Mouse (Mus musculus) hematopoietic stem cell, adult 5-6 weeks (primary cell): Measurements from ENCODE around the gene Slc5a5. TPM values are rescaled to one million over a fixed set of nuclear protein-coding genes. Genes with fewer than 3 reads are reported as not detected.
"Not testable (repeated sequence)": the region's sequence is repeated elsewhere in the genome, so short reads cannot be mapped to it uniquely, and the experiment has no call there.

Source experiments
- ATAC-seq, 2 experiments: fragments of 125-278 bp in 1 of 2; replicated peaks in 1 of 2; 2 replicates each; pipeline ENCODE4 v1.8.0; 2016 to 2017; ENCODE audit warnings: inconsistent platforms in 2 of 2, mild to moderate bottlenecking in 2 of 2, moderate number of reproducible peaks in 2 of 2, low read depth in 1 of 2, moderate TSS enrichment in 1 of 2; ENCODE audit not compliant: low FRiP score in 2 of 2, poor library complexity in 2 of 2, severe bottlenecking in 2 of 2, insufficient read depth in 1 of 2, low TSS enrichment in 1 of 2
- total RNA-seq: library from RNA; stranded (forward); fragments of 172-1452, 232-1000 nt; gene quantifications from 2 replicates; pipeline ENCODE4 v1.2.3, GENCODE M21; 2017

The Slc5a5 gene
- total RNA-seq, 1 experiment from 2014 or later, result not detected

DNA sequence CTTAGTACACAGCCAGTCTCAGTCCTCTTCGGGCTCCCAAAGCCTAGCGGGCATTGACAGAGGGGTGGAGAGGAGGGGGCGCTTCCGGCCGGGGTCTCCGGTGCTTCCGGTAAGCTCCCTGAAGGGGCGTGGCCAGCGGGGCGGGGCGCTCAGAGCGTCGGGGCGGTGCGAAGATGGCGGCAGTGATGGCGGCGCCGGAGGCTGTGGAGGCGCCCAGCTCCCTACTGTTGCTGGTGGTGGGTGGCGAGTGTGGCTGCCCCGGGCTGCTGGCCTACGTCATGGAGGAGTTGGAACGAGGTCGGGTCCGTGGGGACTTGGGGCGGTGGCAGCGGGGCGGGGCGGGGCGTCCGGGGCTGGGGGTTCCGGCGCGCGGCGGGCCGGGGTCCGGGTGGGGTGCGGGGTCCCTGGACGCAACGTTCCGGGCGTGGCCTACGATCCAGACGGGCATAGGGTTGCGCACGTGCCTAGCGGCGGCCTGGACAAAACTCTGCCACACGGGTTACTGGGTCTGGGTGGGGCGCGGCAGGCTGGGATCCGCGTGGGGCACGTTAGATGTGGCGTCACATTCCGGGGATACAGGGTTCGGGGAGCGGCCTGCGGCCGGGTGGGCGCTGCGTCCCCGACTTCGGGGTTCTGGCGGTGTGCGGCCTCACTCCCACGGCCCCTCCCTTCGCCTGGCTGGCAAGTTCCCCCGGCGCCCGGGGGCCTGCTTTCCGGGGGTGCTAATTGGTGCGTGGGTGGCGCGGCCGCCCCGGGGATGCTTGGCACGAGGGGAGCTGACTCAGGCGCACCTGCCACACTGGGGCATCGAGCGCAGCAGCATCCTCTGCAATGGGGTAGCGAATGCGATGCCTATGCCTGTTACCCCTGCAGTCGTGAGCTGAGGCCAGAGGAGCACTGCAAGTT lies 13.5 kb upstream of the Slc5a5 start, which contains the start of gene Map1s:
TSS of gene Map1s (plus strand) at position 102 of the 906 bp plus-strand sequence.
- ATAC-seq, result peak; percentile 70 to 72

GRCm38 (mm10) chr8:70905463-70905830 lies 12.9 kb upstream of the Slc5a5 start:
- no peak for ATAC-seq

DNA sequence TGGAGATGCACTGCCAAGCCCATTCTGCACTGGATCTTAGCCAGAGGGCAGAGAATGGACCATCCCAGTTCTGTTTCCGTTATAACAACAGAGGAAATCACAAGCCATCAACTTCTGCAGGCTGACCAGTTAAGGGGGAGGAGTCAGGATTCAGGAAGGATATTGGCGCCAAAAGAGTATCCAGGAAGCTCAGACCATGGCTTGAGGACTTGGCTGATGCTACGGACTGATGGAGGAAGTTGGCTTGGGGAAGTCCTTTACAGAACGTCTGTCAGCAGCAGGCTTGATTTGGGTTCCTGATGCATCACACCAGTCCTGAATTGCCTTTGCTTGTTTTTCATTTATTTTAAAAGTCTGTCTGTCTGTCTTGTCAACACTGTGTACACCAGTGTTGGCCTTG lies 12.0 kb upstream of the Slc5a5 start:
- peak; percentile 55 to 56 for ATAC-seq

DNA sequence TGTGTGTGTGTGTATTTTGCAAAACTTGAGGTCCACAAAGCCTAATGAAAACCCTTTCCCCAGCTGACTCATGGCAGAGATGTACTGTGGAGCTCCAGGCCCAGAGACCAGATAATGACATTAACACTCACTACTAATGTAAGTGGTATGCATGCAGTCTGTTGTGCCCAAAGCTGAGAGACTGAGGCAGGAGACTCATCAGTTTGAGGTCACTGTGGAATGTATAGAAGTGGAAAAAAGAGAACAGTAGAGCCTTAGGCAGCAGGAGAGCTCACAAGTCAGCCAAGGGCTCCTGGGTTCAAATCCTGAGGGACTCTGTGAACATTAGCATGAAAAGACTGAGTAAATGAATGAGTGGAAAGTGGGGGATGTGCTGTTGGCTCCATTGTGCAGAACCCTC lies 11.0 kb upstream of the Slc5a5 start:
- ATAC-seq, result no peak

GRCm38 (mm10) chr8:70903112-70903511 lies 10.6 kb upstream of the Slc5a5 start:
- no peak for ATAC-seq

DNA sequence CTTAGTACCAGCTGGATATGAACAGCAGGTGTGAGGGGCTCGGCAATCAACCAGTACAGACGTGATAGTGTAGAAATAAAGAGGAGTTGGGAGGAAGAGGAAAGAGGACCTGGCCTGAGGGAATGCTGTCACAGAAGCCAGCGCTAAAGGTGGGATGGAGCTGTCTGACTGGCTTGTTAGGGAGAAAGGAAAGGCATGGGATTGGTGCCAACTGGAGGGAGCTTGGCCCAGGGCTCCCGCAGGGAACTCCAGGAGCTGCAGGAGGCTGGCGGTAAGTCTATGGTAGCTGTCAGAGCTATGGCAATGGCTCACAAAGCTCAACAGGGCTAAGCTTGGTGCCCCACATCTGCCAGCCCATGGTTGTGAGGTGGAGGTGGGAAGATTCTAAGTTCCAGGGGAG lies 9.7 kb upstream of the Slc5a5 start:
- ATAC-seq, result no peak

- ATAC-seq, result no peak
Observed at GRCm38 (mm10) chr8:70900872-70901387, 8.4 kb upstream of the Slc5a5 start.

- ATAC-seq, result no peak
Observed at GRCm38 (mm10) chr8:70899226-70899625, 6.7 kb upstream of the Slc5a5 start.

DNA sequence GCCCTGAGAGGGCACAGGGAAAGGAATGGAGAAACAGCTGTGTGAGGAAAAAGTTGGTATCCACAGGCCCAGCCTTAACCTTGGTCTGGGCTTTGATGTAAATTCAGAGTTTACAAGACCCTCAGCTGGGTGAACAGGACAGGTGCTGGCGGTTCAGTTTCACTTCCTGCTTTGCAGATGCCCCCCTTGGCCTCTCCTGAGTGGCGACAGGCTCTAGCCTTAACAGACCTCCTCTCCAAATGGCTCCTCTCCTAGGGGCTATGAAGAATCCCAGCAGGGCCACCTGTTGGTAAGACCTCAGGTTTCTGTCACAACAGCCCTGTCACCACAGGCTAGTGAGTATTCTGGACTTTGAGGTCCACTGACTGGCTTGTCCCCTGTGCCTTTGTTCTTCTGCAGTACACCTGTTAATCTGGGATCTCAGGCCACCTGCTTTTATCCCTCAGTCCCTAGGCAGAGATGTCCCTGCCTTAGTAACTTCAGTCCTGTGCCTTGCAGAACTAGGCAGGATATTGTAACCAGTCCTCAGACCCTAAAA lies 6.2 kb upstream of the Slc5a5 start:
- no peak for ATAC-seq

DNA sequence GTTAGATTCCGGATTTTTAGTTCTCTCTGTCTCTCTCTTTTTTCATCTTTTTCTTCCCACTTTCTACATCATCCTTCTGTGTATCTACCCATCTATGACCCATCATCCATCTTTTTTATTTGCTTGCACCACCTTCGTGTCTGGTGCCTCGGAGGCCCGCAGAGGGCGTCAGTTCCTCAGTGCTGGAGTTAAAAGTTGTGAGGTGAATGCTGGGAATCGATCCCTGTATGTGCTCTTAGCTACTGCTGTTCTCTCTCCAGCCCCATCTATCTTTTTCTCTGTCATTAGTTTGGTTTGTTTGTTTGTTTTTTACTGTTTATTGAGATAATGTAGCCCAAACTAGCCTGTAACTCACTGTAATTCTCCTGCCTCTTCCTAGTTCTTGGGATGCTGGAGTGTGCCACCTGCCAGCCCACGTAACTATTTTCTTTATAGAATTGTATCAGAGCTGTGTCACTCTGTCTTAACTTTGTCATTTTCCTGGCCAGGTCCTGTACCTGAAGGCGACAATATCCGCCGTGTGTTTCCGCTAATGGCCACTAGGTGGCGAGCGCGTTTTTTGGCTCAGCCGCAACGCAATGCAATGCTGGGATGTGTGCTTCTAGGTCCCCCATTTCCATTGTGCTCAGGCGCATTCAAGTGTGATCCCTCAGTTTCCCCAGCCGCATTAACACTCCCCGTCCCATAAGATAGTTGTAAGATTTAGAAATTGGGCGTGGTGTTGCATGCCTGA lies 5.3 kb upstream of the Slc5a5 start:
- ATAC-seq, result peak; percentile 48 to 51

- peak; percentile 92 to 93 for ATAC-seq
Observed at GRCm38 (mm10) chr8:70897021-70897680, 4.6 kb upstream of the Slc5a5 start, which contains the start of gene Rpl18a. Gene Rpl18a, minus strand, starts transcription at chr8:70897412.

DNA sequence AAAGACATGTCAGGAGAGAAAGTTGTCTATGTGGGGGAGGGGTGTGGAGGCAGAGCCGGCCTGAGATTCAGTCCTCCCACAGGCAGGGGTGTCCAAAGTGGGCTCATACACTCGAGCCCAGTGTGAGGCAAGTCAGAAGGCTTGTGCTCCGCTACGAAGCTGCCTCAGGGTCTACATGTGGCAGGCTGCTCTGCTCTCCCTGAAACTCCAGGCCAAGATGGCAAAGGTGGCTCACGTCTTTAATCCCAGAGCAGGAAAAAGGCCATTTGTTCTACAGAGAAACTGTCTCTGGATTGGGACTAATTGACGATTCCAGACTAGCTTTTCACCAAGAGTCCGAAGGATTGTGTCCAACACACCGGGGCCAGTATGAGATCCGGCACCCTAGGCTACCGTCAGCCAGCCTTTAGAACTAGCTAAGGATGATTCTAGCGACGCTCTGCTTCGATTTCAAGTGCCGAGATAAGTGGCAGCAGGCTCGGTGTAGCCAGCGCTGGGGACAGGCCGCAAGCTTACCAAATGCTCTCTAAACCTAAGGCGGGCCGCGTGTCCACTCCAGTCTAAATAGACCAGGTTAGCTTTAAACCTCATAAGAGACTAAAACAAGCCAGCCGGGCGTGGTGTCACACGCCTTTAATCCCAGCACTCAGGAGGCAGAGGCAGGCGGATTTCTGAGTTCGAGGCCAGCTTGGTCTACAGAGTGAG lies 3.9 kb upstream of the Slc5a5 start:
- no peak for ATAC-seq

GRCm38 (mm10) chr8:70895571-70896259 lies 3.2 kb upstream of the Slc5a5 start:
- not testable (repeated sequence) for ATAC-seq

DNA sequence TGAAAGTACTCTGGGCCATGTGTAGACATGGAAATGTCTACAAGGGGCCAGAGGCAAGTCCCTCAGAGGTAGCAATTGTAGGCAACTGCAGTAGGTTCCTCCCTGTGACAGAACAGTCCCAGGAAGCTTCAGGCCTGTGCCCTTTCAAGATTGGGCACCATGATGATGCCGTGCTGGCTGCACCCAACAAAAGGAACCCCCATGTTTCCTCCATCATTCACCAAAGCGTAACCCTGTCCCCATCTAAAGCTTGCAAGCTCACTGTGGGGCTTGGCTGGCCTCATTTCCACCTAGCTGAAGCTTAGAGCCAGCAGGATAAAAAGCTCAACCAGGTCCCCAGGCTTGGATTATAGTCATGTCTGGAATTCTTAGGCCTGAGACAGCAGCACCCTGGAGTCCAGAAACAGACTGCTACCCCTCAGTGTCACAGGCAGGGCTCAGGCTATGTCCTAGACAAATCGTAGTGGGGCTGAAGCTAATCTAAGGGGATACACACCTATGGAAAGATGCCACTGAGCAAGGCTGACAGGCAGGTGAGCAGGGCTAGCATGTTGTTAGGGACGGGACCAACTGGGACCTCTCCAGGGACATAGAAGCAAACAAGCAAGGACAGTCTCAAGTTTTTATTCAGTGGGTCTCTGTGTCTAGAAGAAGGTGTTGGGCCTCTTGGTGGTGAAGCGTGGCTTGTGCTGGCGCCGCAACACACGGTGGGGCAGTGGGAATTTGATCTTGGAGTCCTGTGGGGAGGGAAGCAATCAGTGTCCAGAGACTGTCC lies 2.4 kb upstream of the Slc5a5 start:
- no peak for ATAC-seq

- no peak for ATAC-seq
Observed at GRCm38 (mm10) chr8:70894385-70894720, 1.8 kb upstream of the Slc5a5 start.
